Mouse (Mus musculus) MN1 (cell line): ENCODE measurements around the gene Ms4a4d.
"Not testable (repeated sequence)": the region's sequence is repeated elsewhere in the genome, so short reads cannot be mapped to it uniquely, and the experiment has no call there.

ENCODE experiments used
- DNase-seq: peaks from one replicate; pipeline ENCODE4 v3.0.0-alpha.2; 2016; ENCODE audit warnings: low spot score

The Ms4a4d gene

GRCm38 (mm10) chr19:11536593-11536992 lies at the start of gene Ms4a4d:
TSS of gene Ms4a4d (plus strand) at chr19:11536801.
- no peak for DNase-seq

GRCm38 (mm10) chr19:11491406-11492189 lies 45.0 kb upstream of the Ms4a4d start:
- no peak for DNase-seq

- DNase-seq = no peak
Observed at GRCm38 (mm10) chr19:11492671-11493070, 43.9 kb upstream of the Ms4a4d start.

GRCm38 (mm10) chr19:11494519-11494918 lies 42.1 kb upstream of the Ms4a4d start:
- no peak for DNase-seq

- no peak for DNase-seq
Observed at GRCm38 (mm10) chr19:11496361-11496760, 40.2 kb upstream of the Ms4a4d start.

GRCm38 (mm10) chr19:11497300-11497699 lies 39.3 kb upstream of the Ms4a4d start:
- DNase-seq = not testable (repeated sequence)

- no peak for DNase-seq
Observed at GRCm38 (mm10) chr19:11500796-11501195, 35.8 kb upstream of the Ms4a4d start.

- no peak for DNase-seq
Observed at GRCm38 (mm10) chr19:11501326-11501725, 35.3 kb upstream of the Ms4a4d start.

GRCm38 (mm10) chr19:11504857-11505256 lies 31.7 kb upstream of the Ms4a4d start:
- no peak for DNase-seq

GRCm38 (mm10) chr19:11513458-11513857 lies 23.1 kb upstream of the Ms4a4d start:
- no peak for DNase-seq

GRCm38 (mm10) chr19:11516246-11516645 lies 20.4 kb upstream of the Ms4a4d start, which contains the start of gene Ms4a6b:
TSS of gene Ms4a6b (plus strand) at chr19:11516512.
- DNase-seq = no peak

- no peak for DNase-seq
Observed at GRCm38 (mm10) chr19:11516845-11517244, 19.8 kb upstream of the Ms4a4d start.

GRCm38 (mm10) chr19:11517373-11517772 lies 19.2 kb upstream of the Ms4a4d start:
- not testable (repeated sequence) for DNase-seq

- DNase-seq = not testable (repeated sequence)
Observed at GRCm38 (mm10) chr19:11518356-11518755, 18.2 kb upstream of the Ms4a4d start.

GRCm38 (mm10) chr19:11520146-11520545 lies 16.5 kb upstream of the Ms4a4d start:
- DNase-seq = no peak

GRCm38 (mm10) chr19:11533421-11533820 lies 3.2 kb upstream of the Ms4a4d start:
- no peak for DNase-seq

- no peak for DNase-seq
Observed at GRCm38 (mm10) chr19:11533888-11534445, 2.6 kb upstream of the Ms4a4d start.

- DNase-seq = no peak
Observed at GRCm38 (mm10) chr19:11537336-11537735, 735 bp downstream of the Ms4a4d start.

GRCm38 (mm10) chr19:11540166-11540821 lies 3.7 kb downstream of the Ms4a4d start:
- DNase-seq = not testable (repeated sequence)

GRCm38 (mm10) chr19:11544383-11544782 lies 7.8 kb downstream of the Ms4a4d start:
- DNase-seq = not testable (repeated sequence)

GRCm38 (mm10) chr19:11547911-11548310 lies 11.3 kb downstream of the Ms4a4d start:
- no peak for DNase-seq

GRCm38 (mm10) chr19:11554726-11555125 lies 18.1 kb downstream of the Ms4a4d start:
- DNase-seq = no peak

GRCm38 (mm10) chr19:11559560-11559959 lies 23.0 kb downstream of the Ms4a4d start:
- not testable (repeated sequence) for DNase-seq
